In the genomic region with DNA sequence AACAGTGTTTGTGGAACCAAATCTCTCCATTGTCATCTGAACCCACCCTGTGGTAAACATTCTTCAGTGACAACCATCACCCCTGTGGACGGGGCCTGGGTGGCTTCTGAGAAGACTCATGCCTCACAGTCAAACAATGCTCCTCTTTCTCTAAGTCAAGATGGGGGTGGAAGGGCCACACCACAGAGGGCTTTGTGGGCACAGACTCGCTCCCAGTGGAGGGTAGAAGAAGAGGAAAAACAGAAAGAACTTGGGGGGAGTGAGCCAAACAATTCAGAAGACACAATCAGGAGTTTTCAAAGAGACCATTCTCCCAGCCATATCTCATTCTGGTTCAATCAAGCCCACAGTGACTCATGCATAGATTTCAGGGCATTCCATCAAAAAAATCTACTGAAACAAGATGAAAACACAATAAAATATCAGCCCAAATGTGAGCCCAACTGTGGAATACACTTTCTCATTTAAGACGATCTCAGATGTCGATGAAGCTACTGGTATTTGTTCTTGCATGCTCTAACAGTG, we compare ENCODE assay signal across 18 mouse cellular contexts.
"Had no signal": no experiment of that assay in that cellular context is flagged by ENCODE, and none has a peak within 500 bp of the region (broad histone marks: within the 10 kb centered on the region; RNA-seq: fewer than 3 reads in every experiment).

No protein-coding gene starts in this region.

- H3K9me3 ChIP-seq: midbrain, embryonic 10.5 days; midbrain, embryonic 12.5 days; neural tube, embryonic 13.5 days; neural tube, embryonic 15.5 days; stomach, embryonic 15.5 days had no signal

- H3K4me1 ChIP-seq: midbrain, embryonic 10.5 days; midbrain, embryonic 12.5 days; neural tube, embryonic 15.5 days; stomach, embryonic 15.5 days had no signal

- H3K27me3 ChIP-seq: midbrain, embryonic 12.5 days; neural tube, embryonic 15.5 days; stomach, embryonic 15.5 days had no signal

- ATAC-seq: midbrain, embryonic 16.5 days had no signal

- H3K4me3 ChIP-seq: midbrain, embryonic 10.5 days; midbrain, embryonic 12.5 days; neural tube, embryonic 13.5 days; neural tube, embryonic 15.5 days; stomach, embryonic 15.5 days had no signal

- H3K36me3 ChIP-seq: midbrain, embryonic 10.5 days; midbrain, embryonic 12.5 days; neural tube, embryonic 13.5 days; neural tube, embryonic 15.5 days; stomach, embryonic 15.5 days had no signal

- DNase-seq: lung, adult 18-20 months; lung, embryonic 14.5 days; lung, postnatal 10 days; lung, postnatal 4 days; midbrain, embryonic 14.5 days; retina, postnatal 1 day; right cerebral cortex, adult 18-20 months; right cerebral cortex, postnatal 25 days; thymus, adult 18-20 months; thymus, postnatal 25 days; thymus, postnatal 4 days had no signal

- H3K9ac ChIP-seq: lung, embryonic 14.5 days; midbrain, embryonic 12.5 days; neural tube, embryonic 13.5 days; neural tube, embryonic 15.5 days; stomach, embryonic 15.5 days had no signal

- H3K27ac ChIP-seq: midbrain, embryonic 10.5 days; midbrain, embryonic 12.5 days; neural tube, embryonic 13.5 days; neural tube, embryonic 15.5 days; stomach, embryonic 15.5 days; stomach, postnatal 0 days had no signal

- H3K4me2 ChIP-seq: lung, embryonic 14.5 days; midbrain, embryonic 12.5 days; neural tube, embryonic 13.5 days; neural tube, embryonic 15.5 days; stomach, embryonic 15.5 days had no signal
